In the genomic region with DNA sequence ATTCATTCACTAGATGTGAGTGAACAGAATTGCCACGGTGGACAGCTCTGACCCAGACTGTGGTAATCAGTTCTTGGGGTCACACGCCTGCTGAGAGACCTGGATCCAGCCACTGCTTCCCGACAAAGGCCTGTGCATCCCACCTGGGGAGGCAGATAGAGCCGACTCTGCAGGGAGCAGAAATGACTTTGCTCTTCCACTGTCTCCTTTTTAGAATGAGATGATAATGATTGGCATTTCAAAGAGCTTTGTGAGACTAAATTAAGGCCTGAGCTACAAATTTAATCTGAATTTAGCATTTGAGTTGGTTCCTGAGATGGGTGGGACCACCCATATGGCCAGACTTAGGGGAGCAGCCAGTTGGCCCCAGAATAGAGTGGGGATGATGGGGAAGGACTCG, we compare ENCODE assay signal across 30 mouse cellular contexts. TPM values are rescaled to one million over a fixed set of nuclear protein-coding genes. Genes with fewer than 3 reads are reported as not detected.
A peak's percentile ranks its signal among the peaks of the same experiment; 100 is the strongest.
DNase-seq lines count a peak whose midpoint lies in the region; ATAC-seq lines count a peak whose summit lies in the region.
"Had no signal": no experiment of that assay in that cellular context is flagged by ENCODE, and none has a peak within 500 bp of the region (broad histone marks: within the 10 kb centered on the region; RNA-seq: fewer than 3 reads in every experiment).

No protein-coding gene starts in this region.

- ATAC-seq in liver, embryonic 11.5 days (replicated peaks; ENCODE audit: low FRiP score): no peak
- ATAC-seq: activated CD4-positive, CD25-positive, alpha-beta regulatory T cell, adult 4 months; CD4-positive, CD25-positive, alpha-beta regulatory T cell, adult 4 months; forebrain, embryonic 16.5 days; hindbrain, postnatal 0 days; inflammation-experienced regulatory T-cells, adult 6 months; intestine, embryonic 16.5 days; Patski had no signal

- intact Hi-C loops in heart, postnatal 36 days (cut with DNase I): no loop called here

- H3K4me2 ChIP-seq in liver, embryonic 11.5 days: no peak overlapping the region
- H3K4me2 ChIP-seq: embryonic facial prominence, embryonic 13.5 days; forebrain, embryonic 12.5 days; heart, embryonic 11.5 days; hindbrain, embryonic 14.5 days had no signal

- H3K9me3 ChIP-seq in heart, embryonic 10.5 days: no peaks in the 10 kb centered on the region
- H3K9me3 ChIP-seq in liver, embryonic 11.5 days (ENCODE audit: control insufficient read depth, low read length): no peaks in the 10 kb centered on the region
- H3K9me3 ChIP-seq: embryonic facial prominence, embryonic 10.5 days; embryonic facial prominence, embryonic 13.5 days; forebrain, embryonic 12.5 days; G1E had no signal

- no peak overlapping the region for H3K9ac ChIP-seq in liver, embryonic 11.5 days (ENCODE audit: low read depth, low read length)
- H3K9ac ChIP-seq: embryonic facial prominence, embryonic 13.5 days; forebrain, embryonic 12.5 days; hindbrain, embryonic 14.5 days had no signal

- H3K4me1 ChIP-seq in heart, embryonic 10.5 days: no peaks in the 10 kb centered on the region
- no peaks in the 10 kb centered on the region for H3K4me1 ChIP-seq in liver, embryonic 11.5 days (replicated peaks; ENCODE audit: control insufficient read depth, insufficient read depth, low read length)
- H3K4me1 ChIP-seq: forebrain, embryonic 12.5 days had no signal

- DNase-seq in heart, embryonic 10.5 days (ENCODE audit: low spot score): peak; percentile 66
- no peak for DNase-seq in heart, postnatal 36 days
- peak; percentile 18 for DNase-seq in retina, embryonic 14.5 days (ENCODE audit: low spot score)
- no peak for DNase-seq in retina, postnatal 1 day
- DNase-seq in R1 (ENCODE audit: low read depth, low spot score): peak; percentile 52
- DNase-seq in liver, embryonic 11.5 days (ENCODE audit: low spot score): no peak
- DNase-seq: adrenal gland, adult 8-10 months; adrenal gland, postnatal 25 days; cerebellum, adult 11-12 months; cerebellum, adult 8-10 months; cerebellum, postnatal 10 days; cerebellum, postnatal 36 days; embryo, embryonic 11 days; gastrocnemius, postnatal 25 days; heart, adult 2 months; heart, postnatal 4 days had no signal

- peaks cover 61% of the 10 kb centered on the region for H3K36me3 ChIP-seq in heart, embryonic 10.5 days
- peaks cover 6% of the 10 kb centered on the region; the same call in 1 of the 2 replicates for H3K36me3 ChIP-seq in liver, embryonic 11.5 days (ENCODE audit: control insufficient read depth, insufficient read depth, low read length)
- H3K36me3 ChIP-seq: G1E had no signal

- no peak overlapping the region for H3K4me3 ChIP-seq in heart, embryonic 10.5 days
- no peak overlapping the region for H3K4me3 ChIP-seq in liver, embryonic 11.5 days (ENCODE audit: low read depth, low read length)
- H3K4me3 ChIP-seq: embryonic facial prominence, embryonic 10.5 days; embryonic facial prominence, embryonic 13.5 days; erythroblast, embryonic 14.5 days; forebrain, embryonic 12.5 days; heart, adult 2 months had no signal

- 71% methylated on average over 5 of the region's 5 CpGs for WGBS in heart, embryonic 10.5 days
- 82% methylated on average over 5 of the region's 5 CpGs for WGBS in liver, embryonic 11.5 days

- no peaks in the 10 kb centered on the region for H3K27me3 ChIP-seq in heart, embryonic 10.5 days (ENCODE audit: insufficient read depth, poor library complexity, severe bottlenecking)
- no peaks in the 10 kb centered on the region for H3K27me3 ChIP-seq in liver, embryonic 11.5 days (replicated peaks; ENCODE audit: control insufficient read depth, insufficient read depth, low read length)
- H3K27me3 ChIP-seq: embryonic facial prominence, embryonic 13.5 days; forebrain, embryonic 12.5 days; Patski had no signal

- no peak overlapping the region for H3K27ac ChIP-seq in heart, embryonic 10.5 days
- no peak overlapping the region for H3K27ac ChIP-seq in liver, embryonic 11.5 days (ENCODE audit: low read depth, low read length)
- H3K27ac ChIP-seq: embryonic facial prominence, embryonic 10.5 days; embryonic facial prominence, embryonic 13.5 days; forebrain, embryonic 12.5 days; heart, adult 2 months; hindbrain, embryonic 14.5 days; hindbrain, postnatal 0 days had no signal

RNA-seq across cellular contexts. Expression of gene Sec22a, which starts 41.1 kb away (rescaled TPM):
- 31.2 and 32.8 TPM in 2 replicates for polyA plus RNA-seq in heart, embryonic 10.5 days (2016; fragmentation: Nextera tagmentation; extraction: Ambion mirVana)
- total RNA-seq in heart, postnatal 36 days (2021): 10 to 100 TPM in 1 of 2 experiments, 1 to 10 TPM in 1; 9.8 to 11.2 TPM
- polyA plus RNA-seq in liver, embryonic 11.5 days (2014; fragmentation: Nextera tagmentation; extraction: Ambion mirVana): 19.3 and 20.0 TPM in 2 replicates

Comparison
In these comparisons a context has a peak if more than half of its experiments do, and no peak if none do; other contexts are left out.
1. DNase-seq: peak in heart, embryonic 10.5 days (single experiment), retina, embryonic 14.5 days (single experiment) and R1 (single experiment); none in heart, postnatal 36 days (0 of 2), retina, postnatal 1 day (single experiment) and liver, embryonic 11.5 days (single experiment).